Mouse (Mus musculus): Measurements from ENCODE around the gene Gli2.

DNA sequence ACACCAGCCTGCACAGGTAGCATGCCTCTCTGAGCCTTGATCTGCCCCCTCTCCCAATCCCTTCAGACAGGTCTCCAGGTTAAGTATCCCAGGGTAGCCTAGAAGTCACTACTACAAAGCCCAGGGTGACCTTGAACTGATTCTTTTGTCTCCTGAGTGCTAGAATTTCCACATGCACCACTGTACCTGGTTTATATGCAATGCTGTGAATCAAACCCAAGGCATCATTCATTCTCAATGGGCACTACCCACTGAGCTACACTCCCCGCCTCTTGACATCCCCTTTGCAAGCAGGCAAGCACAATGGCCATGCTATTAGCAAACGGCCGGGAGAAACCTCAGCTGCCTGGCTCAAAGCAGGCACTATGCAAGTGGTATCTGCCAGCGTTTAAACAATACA, 106.2 kb downstream of the Gli2 start:
- TF ChIP-seq CTCF (IDR thresholded peaks at IDR 0.05; ENCODE audit: borderline replicate concordance, insufficient read depth, low read length) (no peak), POLR2A (IDR thresholded peaks at IDR 0.05; ENCODE audit: low read depth, low read length) (no peak)
